Mouse (Mus musculus) lung, postnatal 0 days (tissue): Measurements from ENCODE around the gene Atat1. TPM values are rescaled to one million over a fixed set of nuclear protein-coding genes. Genes with fewer than 3 reads are reported as not detected.
"Not testable (repeated sequence)": the region's sequence is repeated elsewhere in the genome, so short reads cannot be mapped to it uniquely, and the experiment has no call there.

Source experiments
- ATAC-seq: fragments of 200-750 bp; cut with Nextera tagmentation; 2 replicates; pipeline ENCODE4 v1.8.0; 2017; ENCODE audit warnings: moderate library complexity
- DNase-seq: peaks from one replicate; pipeline ENCODE4 v3.0.0-alpha.2; 2016; ENCODE audit warnings: low spot score
- H3K27ac ChIP-seq: fragments of 300-500 bp; sonication (generic); 2 replicates; pipeline ENCODE4 v1.5.1; 2014; ENCODE audit warnings: antibody characterized with exemption, mild to moderate bottlenecking, low read length, mixed read lengths
- H3K27me3 ChIP-seq: fragments of 300-500 bp; sonication (generic); replicated peaks from 2 replicates; pipeline ENCODE4 v1.6.1; 2014; ENCODE audit warnings: low read length, mixed read lengths; ENCODE audit not compliant: insufficient read depth
- H3K36me3 ChIP-seq: fragments of 300-500 bp; sonication (generic); 2 replicates; pipeline ENCODE4 v1.6.1; 2014; ENCODE audit warnings: low read length, mixed read lengths; ENCODE audit not compliant: insufficient read depth
- H3K4me1 ChIP-seq: fragments of 300-500 bp; sonication (generic); 2 replicates; pipeline ENCODE4 v1.6.1; 2014; ENCODE audit warnings: antibody characterized with exemption, low read depth, low read length, mixed read lengths; ENCODE audit not compliant: insufficient read depth
- H3K4me2 ChIP-seq: fragments of 300-500 bp; sonication (generic); replicated peaks from 2 replicates; pipeline ENCODE4 v1.6.1; 2014; ENCODE audit warnings: low read depth, mild to moderate bottlenecking, low read length, moderate library complexity, mixed read lengths
- H3K4me3 ChIP-seq: fragments of 300-500 bp; sonication (generic); 2 replicates; pipeline ENCODE4 v1.5.1; 2014; ENCODE audit warnings: low read depth, low read length
- H3K9ac ChIP-seq: fragments of 300-500 bp; sonication (generic); replicated peaks from 2 replicates; pipeline ENCODE4 v1.6.1; 2014; ENCODE audit warnings: low read depth, mild to moderate bottlenecking
- H3K9me3 ChIP-seq: fragments of 300-500 bp; sonication (generic); 2 replicates; pipeline ENCODE4 v1.6.1; 2016; ENCODE audit warnings: low read length, mixed read lengths
- CTCF ChIP-seq: IDR thresholded peaks from 2 replicates; pipeline ENCODE4 v1.5.1; 2016; ENCODE audit warnings: antibody characterized with exemption, mild to moderate bottlenecking
- EP300 ChIP-seq: IDR thresholded peaks from 2 replicates; pipeline ENCODE4 v1.6.1; 2016; ENCODE audit warnings: antibody characterized with exemption, mild to moderate bottlenecking, control low read depth
- WGBS: fragments of 180-500 bp; shearing (Covaris S2); extraction: QIAGEN DNeasy Blood & Tissue Kit; methylation state at CpG from one replicate; pipeline ENCODE4 v1.1.7; 2014; 5-methylcytosine and 5-hydroxymethylcytosine counted together
- polyA plus RNA-seq: library from polyadenylated mRNA; unstranded; fragments of >200 nt; fragmentation: Nextera tagmentation; extraction: Ambion mirVana; gene quantifications from 2 replicates; pipeline ENCODE4 v1.2.1, GENCODE M21; 2015

The Atat1 gene
- polyA plus RNA-seq: 19.3 and 24.6 TPM in 2 replicates

DNA sequence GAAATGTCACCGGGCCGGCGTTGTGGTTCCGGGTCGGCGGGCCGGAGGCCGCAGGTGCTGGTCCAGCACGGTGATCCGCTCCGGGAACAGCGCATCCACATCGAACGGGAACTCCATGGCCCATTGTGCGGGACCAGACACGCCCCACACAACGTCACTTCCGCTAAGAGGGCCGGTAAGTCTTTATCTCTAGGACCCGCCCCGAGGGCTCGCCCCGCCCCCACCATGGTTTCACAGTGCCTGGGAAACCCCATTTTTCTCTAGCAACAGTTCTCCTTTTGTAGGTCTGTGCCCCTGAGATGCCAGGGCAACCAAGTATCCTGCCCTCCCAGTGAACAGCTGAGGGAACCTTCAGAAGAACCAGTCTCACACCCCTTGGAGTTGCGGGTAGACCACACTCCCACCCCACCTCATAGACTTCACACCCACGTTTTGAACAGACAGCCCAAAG, at the start of gene Atat1:
Atat1 (minus strand) TSS at position 157 of the 451 bp plus-strand sequence.
- WGBS: 3% methylated on average over 25 of the region's 25 CpGs
- Histone ChIP-seq H3K27ac (peak within 1 kb of the TSS; percentile 75), H3K4me2 (peak within 1 kb of the TSS; percentile 87), H3K27me3 (no peaks in the 10 kb centered on the region), H3K4me3 (peak within 1 kb of the TSS; percentile 62), H3K36me3 (no peaks in the 10 kb centered on the region), H3K9ac (peak within 1 kb of the TSS; percentile 43), H3K9me3 (no peaks in the 10 kb centered on the region), H3K4me1 (no peaks in the 10 kb centered on the region)
- DNase-seq (peak; percentile 96), ATAC-seq (peak; percentile 97)
- TF ChIP-seq CTCF (no peak), EP300 (0 out of 2 replicates have a peak, but pooled peaks have one; percentile 11)

DNA sequence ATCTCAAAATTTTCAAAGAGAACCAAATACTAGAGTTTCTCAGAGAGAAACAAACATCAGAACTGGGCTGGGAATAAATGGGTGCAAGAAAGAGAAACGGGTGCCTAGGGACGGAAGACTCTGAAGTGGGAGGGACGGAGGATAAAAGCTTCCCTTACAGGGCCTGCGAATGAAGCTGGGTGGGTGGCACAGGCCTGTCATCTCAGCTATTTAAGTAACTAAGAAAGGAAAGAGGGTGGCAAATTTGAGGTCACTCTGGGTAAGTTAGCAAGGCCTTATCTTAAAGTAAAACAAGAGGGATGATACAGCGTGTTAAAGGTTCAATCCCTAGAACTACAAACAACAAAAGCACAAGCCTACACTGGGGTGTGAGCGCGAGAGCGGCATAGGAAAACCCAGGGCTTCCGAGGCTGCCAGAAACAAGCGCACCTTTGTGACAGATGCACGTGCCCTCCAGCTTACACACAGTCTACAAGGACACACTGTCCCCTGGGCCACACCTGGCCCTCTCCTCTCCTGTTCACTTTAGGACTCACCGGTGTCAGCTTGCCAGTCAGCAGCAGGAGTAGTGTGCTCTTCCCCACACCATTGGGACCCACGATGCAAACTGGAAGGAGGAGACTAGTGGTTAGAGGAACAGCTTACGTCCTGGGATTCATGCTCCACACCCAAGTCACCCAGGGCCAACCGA, 48.8 kb upstream of the Atat1 start:
- H3K27me3 ChIP-seq: no peaks in the 10 kb centered on the region
- no peak overlapping the region for H3K9ac ChIP-seq
- 95% methylated on average over 15 of the region's 15 CpGs for WGBS
- no peaks in the 10 kb centered on the region for H3K4me1 ChIP-seq
- no peak overlapping the region for H3K27ac ChIP-seq
- TF ChIP-seq CTCF (no peak), EP300 (no peak)
- no peak overlapping the region for H3K4me3 ChIP-seq
- peaks cover 66% of the 10 kb centered on the region for H3K36me3 ChIP-seq
- ATAC-seq: no peak
- no peak overlapping the region for H3K4me2 ChIP-seq
- H3K9me3 ChIP-seq: no peaks in the 10 kb centered on the region
- DNase-seq: no peak

DNA sequence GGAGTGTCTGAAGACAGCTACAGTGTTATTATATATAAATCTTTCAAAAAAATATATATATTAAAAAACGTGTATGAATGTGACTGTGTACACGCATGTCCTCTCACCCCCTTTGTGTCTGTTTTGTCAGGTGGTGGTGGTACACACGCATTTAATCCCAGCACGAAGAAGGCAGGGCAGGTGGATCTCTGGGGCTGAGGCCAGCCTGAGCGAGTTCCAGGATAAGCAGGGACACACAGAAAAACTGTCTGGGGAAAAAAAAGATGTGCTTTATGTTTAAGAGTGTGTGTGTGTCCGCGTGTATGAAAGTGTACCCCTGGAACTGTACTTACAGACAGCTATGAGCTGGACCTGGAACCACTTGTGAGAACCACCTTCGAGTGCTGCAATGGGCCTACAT, 44.8 kb upstream of the Atat1 start:
- Histone ChIP-seq H3K36me3 (peaks cover 35% of the 10 kb centered on the region), H3K9ac (no peak overlapping the region), H3K27me3 (no peaks in the 10 kb centered on the region), H3K4me1 (no peaks in the 10 kb centered on the region), H3K4me3 (no peak overlapping the region), H3K4me2 (no peak overlapping the region), H3K27ac (no peak overlapping the region), H3K9me3 (no peaks in the 10 kb centered on the region)
- WGBS: 74% methylated on average over 8 of the region's 8 CpGs
- TF ChIP-seq EP300: no peak
- no peak for TF ChIP-seq CTCF
- DNase-seq (no peak), ATAC-seq (no peak)

DNA sequence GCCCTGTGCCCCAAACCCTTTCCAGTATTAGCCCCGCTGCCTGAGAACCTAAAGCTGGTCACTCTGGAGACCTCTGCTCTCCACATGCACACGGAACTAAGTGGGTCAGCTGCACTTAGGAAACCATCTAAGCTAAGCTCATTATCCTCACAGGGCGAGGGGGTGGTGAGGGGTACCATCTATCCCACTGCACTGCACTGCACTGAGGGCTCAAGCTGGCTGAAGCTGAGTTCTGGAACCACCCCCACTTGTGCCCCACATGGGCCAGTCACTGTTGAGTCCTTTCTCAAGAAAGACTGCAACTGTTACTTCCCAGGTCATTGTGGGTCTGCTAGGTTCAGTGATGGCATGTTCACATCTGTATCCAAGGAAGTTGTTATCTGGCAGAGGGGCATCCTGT, 42.7 kb upstream of the Atat1 start:
- not testable (repeated sequence) for H3K27me3 ChIP-seq, H3K27ac ChIP-seq, H3K9ac ChIP-seq, DNase-seq, H3K9me3 ChIP-seq, ATAC-seq, H3K4me2 ChIP-seq, H3K4me3 ChIP-seq, H3K4me1 ChIP-seq
- 82% methylated on average over 2 of the region's 3 CpGs for WGBS
- peaks cover 16% of the 10 kb centered on the region for H3K36me3 ChIP-seq

DNA sequence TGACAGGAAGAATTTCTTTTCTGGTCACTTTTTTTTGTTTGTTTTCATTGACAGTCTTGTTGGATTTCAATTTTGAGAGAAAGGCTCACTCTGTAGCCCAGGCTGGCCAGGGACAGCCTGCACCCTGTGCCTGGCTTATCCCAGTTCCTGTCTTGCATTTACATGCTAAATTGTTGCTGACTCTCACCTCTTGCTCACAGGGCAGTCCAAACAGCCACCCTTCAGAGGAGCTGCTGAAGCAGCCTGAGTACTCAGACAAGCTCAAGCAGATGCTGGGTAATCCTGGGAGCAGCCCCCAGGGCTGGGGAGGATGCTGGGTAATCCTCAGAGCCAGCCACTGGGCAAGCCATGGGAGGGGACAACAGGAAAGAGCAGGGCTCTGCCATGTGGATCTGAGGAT, 41.1 kb upstream of the Atat1 start:
- not testable (repeated sequence) for DNase-seq, H3K4me3 ChIP-seq, H3K36me3 ChIP-seq, H3K9me3 ChIP-seq, H3K9ac ChIP-seq, H3K4me2 ChIP-seq, H3K4me1 ChIP-seq, H3K27ac ChIP-seq, ATAC-seq, H3K27me3 ChIP-seq

DNA sequence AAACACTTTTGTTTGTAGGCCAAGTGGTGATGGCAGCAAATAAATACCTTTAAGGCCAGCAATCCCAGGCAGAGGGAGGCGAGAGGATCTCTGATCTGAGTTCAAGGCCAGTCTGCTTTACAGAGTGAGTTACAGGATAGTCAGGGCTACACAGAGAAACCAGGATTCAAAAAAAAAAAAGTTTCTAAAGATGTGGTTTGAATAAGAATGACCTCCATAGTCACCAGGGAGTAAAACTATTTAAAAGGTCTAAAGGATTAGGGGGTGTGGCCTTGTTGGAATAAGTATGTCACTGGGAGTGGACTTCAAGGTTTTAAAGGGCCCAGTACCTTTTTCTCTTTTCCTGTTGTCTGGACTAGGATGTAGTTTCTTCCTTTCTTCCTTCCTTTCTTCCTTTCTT, 30.1 kb upstream of the Atat1 start:
- WGBS: 52% methylated on average over 1 of the region's 1 CpGs
- no peaks in the 10 kb centered on the region for H3K4me1 ChIP-seq
- H3K4me3 ChIP-seq: no peak overlapping the region
- no peak overlapping the region for H3K9ac ChIP-seq
- no peaks in the 10 kb centered on the region for H3K36me3 ChIP-seq
- H3K27ac ChIP-seq: no peak overlapping the region
- H3K4me2 ChIP-seq: no peak overlapping the region
- DNase-seq (no peak), ATAC-seq (no peak)
- H3K27me3 ChIP-seq: no peaks in the 10 kb centered on the region
- no peaks in the 10 kb centered on the region for H3K9me3 ChIP-seq
- TF ChIP-seq EP300: no peak
- TF ChIP-seq CTCF: no peak

DNA sequence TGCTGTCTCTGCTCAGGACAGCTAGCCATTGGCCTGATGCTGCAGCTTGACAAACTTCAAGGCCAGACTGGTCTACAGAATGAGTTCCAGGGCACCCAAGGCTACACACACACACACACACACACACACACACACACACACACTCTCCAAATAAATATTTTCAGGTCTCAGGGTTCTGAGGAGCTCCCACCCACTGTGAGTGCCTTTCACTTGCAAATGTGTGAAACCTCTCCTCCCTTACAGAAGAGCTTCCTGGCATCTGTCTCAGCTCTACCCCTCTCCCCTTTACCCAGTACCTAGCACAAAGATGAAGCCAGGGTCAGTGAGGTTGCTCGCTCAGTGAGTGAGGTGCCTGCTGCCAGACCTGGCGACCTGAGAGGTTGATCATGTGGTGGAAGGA, 29.2 kb upstream of the Atat1 start:
- no peak for TF ChIP-seq CTCF
- no peak for TF ChIP-seq EP300
- Histone ChIP-seq H3K4me1 (no peaks in the 10 kb centered on the region), H3K4me3 (no peak overlapping the region), H3K4me2 (no peak overlapping the region), H3K9me3 (no peaks in the 10 kb centered on the region), H3K27ac (no peak overlapping the region), H3K27me3 (no peaks in the 10 kb centered on the region), H3K36me3 (no peaks in the 10 kb centered on the region), H3K9ac (no peak overlapping the region)
- DNase-seq (no peak), ATAC-seq (no peak)
- WGBS: 17% methylated on average over 2 of the region's 2 CpGs
